Mouse (Mus musculus): Measurements from ENCODE around the gene Rcbtb2.

Gene Rcbtb2

DNA sequence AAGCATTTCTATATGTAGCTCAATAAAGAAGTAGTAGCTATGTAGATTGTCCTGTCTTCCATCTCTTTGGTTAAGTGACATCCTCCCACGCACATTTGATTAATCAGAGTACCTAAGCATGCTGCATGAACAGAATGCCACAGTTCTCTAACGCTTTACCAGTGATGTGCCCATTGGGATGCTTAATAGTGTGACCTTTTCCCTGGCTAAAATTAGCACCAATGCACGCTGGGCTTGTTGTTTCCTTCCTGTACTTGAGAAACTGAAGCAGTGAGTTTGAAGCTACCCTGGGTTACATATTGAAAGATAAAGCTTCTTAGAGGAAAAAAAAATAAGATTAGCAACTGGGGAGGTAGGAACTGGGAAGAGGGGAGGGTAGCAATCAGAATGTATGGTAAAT lies 81.2 kb downstream of the Rcbtb2 start:
- DNase-seq (ENCODE audit: low read depth, low spot score) = no peak

- peak; percentile 48 for DNase-seq (ENCODE audit: low read depth, low spot score)
Measured at GRCm38 (mm10) chr14:73209262-73209661, 86.4 kb downstream of the Rcbtb2 start.

DNA sequence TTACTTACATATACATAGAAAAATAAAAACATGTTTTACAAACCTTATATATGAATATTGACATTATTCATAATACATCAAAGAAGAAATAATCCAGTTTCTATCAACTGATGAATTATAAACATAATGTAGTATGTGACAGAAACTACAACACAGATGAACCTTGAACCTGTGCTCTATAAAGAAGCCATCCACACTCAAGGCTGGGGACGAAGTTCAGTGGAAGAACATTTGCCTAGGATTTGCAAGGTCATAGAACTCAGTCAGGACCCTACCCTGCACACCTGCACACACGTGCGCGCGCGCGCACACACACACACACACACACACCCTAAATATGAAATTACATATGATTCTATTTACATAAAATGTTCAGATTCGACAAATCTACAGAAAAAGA lies 87.4 kb downstream of the Rcbtb2 start:
- DNase-seq (ENCODE audit: low read depth, low spot score) = no peak

- DNase-seq (ENCODE audit: low read depth, low spot score) = no peak
Measured at GRCm38 (mm10) chr14:73211477-73211876, 88.6 kb downstream of the Rcbtb2 start.

- peak; percentile 40 for DNase-seq (ENCODE audit: low read depth, low spot score)
Measured at GRCm38 (mm10) chr14:73217062-73217461, 94.2 kb downstream of the Rcbtb2 start.

DNA sequence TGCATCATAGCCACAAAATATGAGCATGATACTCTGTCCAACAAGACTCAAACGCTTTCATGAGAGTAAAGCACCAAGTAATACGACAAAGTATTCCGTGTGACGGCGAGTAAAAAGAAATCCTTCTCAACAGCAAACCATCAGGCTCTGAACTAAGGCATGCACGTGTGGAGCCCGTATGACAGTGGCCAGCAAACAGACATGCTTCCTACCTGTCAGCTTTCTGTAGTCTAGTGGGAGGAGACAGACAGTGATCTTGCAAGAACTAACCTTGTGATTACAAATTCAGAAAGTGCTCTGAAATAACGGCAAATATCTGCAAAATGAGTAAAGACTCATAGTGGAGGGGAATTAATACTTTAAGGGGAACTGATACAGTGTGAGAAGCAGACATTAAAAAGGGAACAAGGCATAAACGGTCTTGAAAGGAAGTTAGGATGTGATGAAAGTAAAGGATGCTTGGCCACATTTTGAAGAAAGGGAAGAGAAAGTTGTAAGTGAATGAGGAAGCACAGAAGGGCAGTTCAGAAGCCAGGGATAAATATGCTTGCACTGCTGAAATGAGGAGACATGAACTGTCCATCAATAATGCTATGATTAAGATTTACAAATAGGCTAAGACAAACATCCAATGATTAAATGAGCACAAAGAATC lies 99.6 kb downstream of the Rcbtb2 start:
- DNase-seq (ENCODE audit: low read depth, low spot score) = peak; percentile 31

- DNase-seq (ENCODE audit: low read depth, low spot score) = no peak
Measured at GRCm38 (mm10) chr14:73226346-73226745, 103.5 kb downstream of the Rcbtb2 start.

GRCm38 (mm10) chr14:73226849-73227248 lies 104.0 kb downstream of the Rcbtb2 start:
- DNase-seq (ENCODE audit: low read depth, low spot score) = no peak

DNA sequence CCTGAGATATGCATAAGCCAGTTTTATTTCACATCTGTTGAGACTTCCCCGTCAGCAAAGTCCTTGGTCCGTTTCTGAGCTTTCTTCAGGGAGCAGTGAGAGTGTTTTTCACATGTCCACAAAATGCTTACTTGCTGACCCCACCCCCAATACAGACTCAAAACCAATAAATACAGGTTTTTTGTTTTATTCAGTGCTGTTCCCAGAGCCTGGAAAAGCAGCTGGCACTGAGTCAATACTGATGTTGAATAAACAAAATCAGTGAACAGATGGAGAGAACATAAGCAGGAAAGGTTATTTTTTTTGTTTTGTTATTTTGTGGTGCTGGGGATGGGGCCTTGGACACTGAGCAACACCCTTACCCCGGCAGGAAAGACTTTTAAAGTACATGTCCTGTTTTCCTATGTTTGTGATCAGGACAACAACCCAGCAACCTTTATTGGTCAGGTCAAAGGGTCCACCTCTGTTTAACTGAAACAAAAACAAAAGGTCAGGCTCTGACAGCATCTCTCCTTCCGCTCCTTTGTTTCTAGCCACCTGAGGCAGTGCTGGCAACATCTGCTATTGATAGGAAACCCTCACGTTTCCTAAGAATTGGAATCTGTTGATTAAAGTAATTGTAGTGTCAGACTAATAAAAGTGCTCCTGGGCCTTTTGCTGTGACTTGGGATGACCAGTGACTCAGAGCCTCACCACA lies 108.6 kb downstream of the Rcbtb2 start:
- no peak for DNase-seq (ENCODE audit: low read depth, low spot score)

- DNase-seq (ENCODE audit: low read depth, low spot score) = no peak
Measured at GRCm38 (mm10) chr14:73234468-73235031, 111.7 kb downstream of the Rcbtb2 start.

DNA sequence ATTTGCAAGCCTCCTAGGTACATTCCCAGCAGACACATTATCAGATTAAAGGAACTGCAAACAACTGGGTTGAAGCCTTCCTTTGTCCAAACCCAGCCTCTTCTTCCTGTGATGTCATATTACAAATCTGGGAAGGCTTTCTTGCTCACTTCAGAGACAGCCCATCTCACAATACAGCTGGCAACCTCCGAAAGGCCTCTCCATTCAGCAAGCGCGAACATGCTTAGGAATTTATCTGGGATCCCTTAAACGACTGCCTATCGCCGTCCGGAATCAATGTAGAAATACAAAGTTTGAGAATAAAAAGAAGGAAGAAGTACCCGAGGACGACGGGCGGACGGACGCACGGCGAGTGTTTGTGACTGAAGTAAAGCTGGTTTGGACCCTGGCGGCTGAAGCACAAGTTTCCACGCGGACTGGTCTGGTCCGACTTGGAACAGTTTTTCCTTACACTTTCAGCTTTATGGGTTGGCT lies 115.0 kb downstream of the Rcbtb2 start, which contains the start of gene Lpar6:
Gene Lpar6, plus strand, starts transcription at position 48 of the 474 bp plus-strand sequence.
- DNase-seq (ENCODE audit: low read depth, low spot score) = peak; percentile 70

GRCm38 (mm10) chr14:73238498-73239250 lies 115.8 kb downstream of the Rcbtb2 start:
- no peak for DNase-seq (ENCODE audit: low read depth, low spot score)

DNA sequence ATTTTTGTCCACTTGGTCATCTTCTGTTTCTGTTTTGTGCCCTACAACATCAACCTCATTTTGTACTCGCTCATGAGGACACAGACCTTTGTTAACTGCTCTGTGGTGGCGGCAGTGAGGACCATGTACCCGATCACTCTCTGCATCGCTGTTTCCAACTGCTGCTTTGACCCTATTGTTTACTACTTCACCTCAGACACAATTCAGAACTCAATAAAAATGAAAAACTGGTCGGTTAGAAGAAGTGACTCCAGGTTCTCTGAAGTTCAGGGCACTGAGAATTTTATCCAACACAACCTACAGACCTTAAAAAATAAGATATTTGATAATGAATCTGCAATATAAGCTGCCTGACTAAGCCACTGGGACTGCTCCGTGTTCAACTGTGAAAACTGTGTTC lies 116.5 kb downstream of the Rcbtb2 start:
- no peak for DNase-seq (ENCODE audit: low read depth, low spot score)

DNA sequence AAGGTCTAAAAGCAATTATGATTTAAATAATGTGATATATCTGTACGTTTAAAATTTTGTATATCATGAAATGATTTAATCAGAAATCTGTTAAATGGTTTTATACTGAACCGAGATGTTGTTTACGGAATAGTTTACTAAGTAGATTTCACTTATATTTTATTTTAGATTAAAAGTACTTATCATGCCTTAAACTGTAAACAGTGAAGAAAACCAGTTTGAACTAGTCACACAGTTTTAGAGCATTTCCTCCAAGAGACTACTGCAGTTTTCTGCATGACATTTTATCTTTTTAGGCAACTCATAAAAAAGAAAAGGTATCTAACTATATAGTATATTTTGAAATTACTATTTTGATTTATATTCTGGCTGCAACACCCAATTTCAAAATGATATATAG lies 117.0 kb downstream of the Rcbtb2 start:
- no peak for DNase-seq (ENCODE audit: low read depth, low spot score)

- DNase-seq (ENCODE audit: low read depth, low spot score) = no peak
Measured at GRCm38 (mm10) chr14:73244061-73244597, 121.3 kb downstream of the Rcbtb2 start.

- DNase-seq (ENCODE audit: low read depth, low spot score) = no peak
Measured at GRCm38 (mm10) chr14:73250056-73250455, 127.2 kb downstream of the Rcbtb2 start.

- no peak for DNase-seq (ENCODE audit: low read depth, low spot score)
Measured at GRCm38 (mm10) chr14:73252276-73252675, 129.4 kb downstream of the Rcbtb2 start.

- no peak for DNase-seq (ENCODE audit: low read depth, low spot score)
Measured at GRCm38 (mm10) chr14:73253453-73254251, 130.8 kb downstream of the Rcbtb2 start.

- DNase-seq (ENCODE audit: low read depth, low spot score) = no peak
Measured at GRCm38 (mm10) chr14:73254412-73254811, 131.6 kb downstream of the Rcbtb2 start.

DNA sequence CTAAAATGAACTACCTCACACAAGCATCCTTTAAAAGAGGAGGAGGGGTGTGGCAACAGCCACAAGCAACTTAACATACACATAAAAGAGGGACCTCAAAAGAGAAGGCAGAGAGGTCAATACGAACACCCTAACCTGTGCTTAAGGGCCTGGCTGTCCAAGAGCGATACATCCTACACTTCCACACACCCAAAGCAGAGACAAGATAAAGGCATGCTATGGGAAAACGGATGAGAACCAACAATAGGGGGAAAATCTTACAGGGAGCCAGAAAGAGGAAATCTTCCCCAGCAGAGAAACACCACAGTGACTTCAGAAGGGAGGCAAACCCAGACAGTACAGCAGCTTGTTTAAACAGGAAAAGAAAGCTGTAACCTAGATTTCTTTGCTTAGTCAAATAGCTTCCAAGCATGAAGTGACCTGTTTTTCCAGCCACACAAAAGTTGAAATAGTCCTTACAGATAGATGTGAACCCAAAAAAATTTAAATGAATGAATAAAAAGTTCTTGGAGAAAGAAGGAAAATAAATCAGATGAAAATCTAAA lies 132.7 kb downstream of the Rcbtb2 start:
- no peak for DNase-seq (ENCODE audit: low read depth, low spot score)

GRCm38 (mm10) chr14:73257348-73257747 lies 134.5 kb downstream of the Rcbtb2 start:
- no peak for DNase-seq (ENCODE audit: low read depth, low spot score)
